Mouse (Mus musculus) heart, postnatal 0 days (tissue): Measurements from ENCODE around the gene Crocc. TPM values are rescaled to one million over a fixed set of nuclear protein-coding genes. Genes with fewer than 3 reads are reported as not detected.

Experiments
- ATAC-seq: fragments of 200-750 bp; cut with Nextera tagmentation; 2 replicates; pipeline ENCODE4 v1.8.0; 2017; ENCODE audit warnings: low read depth, moderate number of reproducible peaks, moderate library complexity; ENCODE audit not compliant: insufficient read depth
- DNase-seq: peaks from one replicate; pipeline ENCODE4 v3.0.0-alpha.2; 2016; ENCODE audit warnings: low spot score
- H3K27ac ChIP-seq: fragments of 300-500 bp; sonication (generic); 2 replicates; pipeline ENCODE4 v1.5.1; 2014; ENCODE audit warnings: low read depth, mild to moderate bottlenecking
- H3K27me3 ChIP-seq: fragments of 300-500 bp; sonication (generic); 2 replicates; pipeline ENCODE4 v1.6.1; 2014; ENCODE audit warnings: low read length, mixed read lengths; ENCODE audit not compliant: control insufficient read depth, insufficient read depth
- H3K36me3 ChIP-seq: fragments of 300-500 bp; sonication (generic); replicated peaks from 2 replicates; pipeline ENCODE4 v1.6.1; 2014; ENCODE audit warnings: low read length, mixed read lengths; ENCODE audit not compliant: control insufficient read depth, insufficient read depth
- H3K4me1 ChIP-seq: fragments of 300-500 bp; sonication (generic); 2 replicates; pipeline ENCODE4 v1.6.1; 2014; ENCODE audit warnings: antibody characterized with exemption; ENCODE audit not compliant: control insufficient read depth, insufficient read depth
- H3K4me2 ChIP-seq: fragments of 300-500 bp; sonication (generic); 2 replicates; pipeline ENCODE4 v1.6.1; 2014; ENCODE audit warnings: low read depth, mild to moderate bottlenecking, low read length, moderate library complexity
- H3K4me3 ChIP-seq: fragments of 300-500 bp; sonication (generic); 2 replicates; pipeline ENCODE4 v1.5.1; 2014; ENCODE audit warnings: low read depth, low read length
- H3K9ac ChIP-seq: fragments of 300-500 bp; sonication (generic); replicated peaks from 2 replicates; pipeline ENCODE4 v1.6.1; 2014; ENCODE audit warnings: low read depth, low read length, mixed read lengths
- H3K9me3 ChIP-seq: fragments of 300-500 bp; sonication (generic); replicated peaks from 2 replicates; pipeline ENCODE4 v1.6.1; 2016; ENCODE audit warnings: low read length; ENCODE audit not compliant: control insufficient read depth
- CTCF ChIP-seq: IDR thresholded peaks from 2 replicates; pipeline ENCODE4 v1.5.1; 2016; ENCODE audit warnings: antibody characterized with exemption, control low read depth, low read depth
- EP300 ChIP-seq: IDR thresholded peaks from 2 replicates; pipeline ENCODE4 v1.6.1; 2016; ENCODE audit warnings: antibody characterized with exemption, low read depth
- WGBS: fragments of 180-500 bp; shearing (Covaris S2); extraction: QIAGEN DNeasy Blood & Tissue Kit; methylation state at CpG from one replicate; pipeline ENCODE4 v1.1.7; 2014; 5-methylcytosine and 5-hydroxymethylcytosine counted together
- polyA plus RNA-seq: library from polyadenylated mRNA; unstranded; fragments of >200 nt; fragmentation: Nextera tagmentation; extraction: Ambion mirVana; gene quantifications from 2 replicates; pipeline ENCODE4 v1.2.1, GENCODE M21; 2015
- total RNA-seq: library from RNA; depleted of rRNA; stranded (reverse); fragments of >200 nt; gene quantifications from 2 replicates; pipeline ENCODE4 v1.2.3, GENCODE M21; 2014; ENCODE audit warnings: low replicate concordance; rRNA removed

Gene Crocc
- total and polyA plus RNA-seq, 2 experiments from 2014 or later: 1.8 to 4.9 TPM

DNA sequence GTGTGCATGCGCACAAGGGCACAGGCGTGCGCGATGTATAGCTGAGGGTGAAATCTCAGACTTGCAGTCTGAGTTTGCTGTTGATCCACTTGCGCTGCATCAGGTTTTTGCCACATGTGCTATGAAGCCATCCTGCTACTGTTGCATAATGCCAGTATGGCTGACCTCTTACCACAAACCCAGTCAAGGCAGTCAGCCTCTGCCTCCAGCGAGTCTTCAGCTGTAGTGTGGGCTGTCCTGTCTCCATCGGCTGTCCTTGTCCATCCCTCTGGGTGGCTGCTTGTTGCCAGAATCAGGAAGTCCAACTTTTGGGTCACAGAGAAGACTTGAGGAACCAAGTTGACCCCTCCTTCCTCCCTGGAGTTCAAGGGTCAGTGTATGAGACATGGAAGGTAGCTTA lies 85.0 kb downstream of the Crocc start:
- Histone ChIP-seq H3K4me2 (no peak overlapping the region), H3K4me1 (no peaks in the 10 kb centered on the region), H3K9ac (no peak overlapping the region), H3K27me3 (no peaks in the 10 kb centered on the region), H3K9me3 (no peaks in the 10 kb centered on the region), H3K4me3 (no peak overlapping the region), H3K27ac (no peak overlapping the region), H3K36me3 (peaks cover 94% of the 10 kb centered on the region)
- ATAC-seq: no peak
- no peak for DNase-seq
- WGBS: 95% methylated on average over 7 of the region's 7 CpGs
- no peak for TF ChIP-seq CTCF

DNA sequence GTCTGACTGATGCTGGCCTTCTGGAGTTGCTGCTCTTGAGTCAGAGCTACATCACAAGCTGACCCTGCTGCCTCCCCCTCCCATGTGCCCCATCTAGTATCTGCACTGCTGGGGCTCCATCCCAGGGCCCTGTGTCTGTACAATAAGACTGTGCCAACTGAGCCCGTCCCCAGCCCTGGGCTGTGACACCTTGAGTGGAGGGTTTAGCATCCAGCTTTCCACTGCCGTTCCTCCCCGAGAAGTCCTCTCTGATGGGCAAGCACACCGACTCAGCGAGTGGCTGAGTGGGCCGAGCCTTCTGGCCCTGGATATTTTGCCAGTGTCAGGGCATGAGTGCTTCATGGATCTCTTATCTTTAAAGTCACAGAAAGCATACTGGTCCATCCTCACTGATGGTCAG lies 85.9 kb downstream of the Crocc start:
- no peak overlapping the region for H3K4me3 ChIP-seq
- H3K36me3 ChIP-seq: peaks cover 99% of the 10 kb centered on the region
- TF ChIP-seq EP300 (no peak), CTCF (no peak)
- no peak overlapping the region for H3K4me2 ChIP-seq
- H3K27me3 ChIP-seq: no peaks in the 10 kb centered on the region
- no peak overlapping the region for H3K9ac ChIP-seq
- no peaks in the 10 kb centered on the region for H3K4me1 ChIP-seq
- no peak for ATAC-seq
- no peaks in the 10 kb centered on the region for H3K9me3 ChIP-seq
- no peak overlapping the region for H3K27ac ChIP-seq
- WGBS: 91% methylated on average over 6 of the region's 6 CpGs
- no peak for DNase-seq

DNA sequence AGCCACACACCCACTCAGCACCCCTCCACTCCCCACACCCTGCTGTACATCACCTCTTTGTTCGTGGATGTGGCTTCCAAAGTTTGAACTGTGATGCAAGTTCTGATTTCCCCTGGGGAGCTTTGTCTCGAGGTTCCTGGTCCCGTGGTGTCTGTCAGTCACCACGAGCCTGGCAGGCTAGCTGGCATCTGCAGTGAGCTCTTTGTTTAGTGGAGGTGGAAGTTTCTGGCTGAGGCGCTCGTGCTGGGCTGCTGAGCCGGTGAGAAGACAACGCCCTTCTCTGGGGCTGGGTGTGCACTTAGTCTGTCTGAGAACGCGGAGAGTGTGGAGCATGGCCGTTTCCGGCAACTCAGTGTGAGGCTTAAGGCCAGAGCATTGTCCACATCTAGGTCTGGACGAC lies 88.7 kb downstream of the Crocc start:
- no peaks in the 10 kb centered on the region for H3K4me1 ChIP-seq
- H3K36me3 ChIP-seq: peaks cover 97% of the 10 kb centered on the region
- H3K9ac ChIP-seq: no peak overlapping the region
- H3K4me2 ChIP-seq: no peak overlapping the region
- TF ChIP-seq CTCF (no peak), EP300 (no peak)
- no peak overlapping the region for H3K27ac ChIP-seq
- WGBS: 83% methylated on average over 13 of the region's 13 CpGs
- ATAC-seq (no peak), DNase-seq (no peak)
- H3K9me3 ChIP-seq: no peaks in the 10 kb centered on the region
- H3K4me3 ChIP-seq: no peak overlapping the region
- H3K27me3 ChIP-seq: no peaks in the 10 kb centered on the region

DNA sequence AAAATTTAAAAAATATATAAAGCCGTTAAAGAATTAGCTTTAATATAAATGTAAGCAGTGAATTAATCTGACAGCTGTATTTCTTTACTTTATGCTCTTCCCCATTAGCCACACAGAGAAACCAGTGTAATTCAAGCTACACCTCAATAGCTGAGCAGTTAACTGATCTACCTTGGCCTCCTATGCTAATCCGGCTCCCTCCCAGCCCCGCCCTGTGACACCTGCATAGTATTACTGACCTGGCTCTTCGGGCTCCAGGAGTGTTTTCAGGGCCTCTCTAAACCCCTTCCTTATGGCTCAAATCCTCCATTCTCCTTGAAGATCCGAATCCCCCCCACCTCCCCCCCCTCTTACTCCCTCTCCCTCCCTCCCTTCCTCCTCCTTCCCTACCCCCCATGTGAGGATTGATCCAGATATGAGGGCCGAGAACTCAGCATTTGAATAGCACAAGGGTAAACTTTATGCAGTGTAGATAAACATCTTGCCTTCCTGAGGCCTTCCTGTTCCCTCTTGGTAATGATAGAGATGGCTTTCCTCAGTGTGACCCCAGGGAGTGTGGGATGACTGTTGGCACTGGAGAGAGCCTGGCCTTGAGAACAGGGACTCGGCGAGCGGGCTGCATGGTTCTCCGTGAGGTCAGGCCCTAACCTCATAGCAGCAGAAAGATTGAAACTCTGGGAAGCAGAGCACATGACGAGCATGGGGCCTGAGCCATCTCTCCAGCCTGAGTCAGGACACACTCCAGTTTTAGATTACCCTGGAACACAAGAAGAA lies 92.8 kb downstream of the Crocc start:
- Histone ChIP-seq H3K4me1 (peaks cover 10% of the 10 kb centered on the region; the same call in 1 of the 2 replicates), H3K27me3 (no peaks in the 10 kb centered on the region), H3K4me3 (no peak overlapping the region), H3K9ac (no peak overlapping the region), H3K9me3 (no peaks in the 10 kb centered on the region), H3K4me2 (no peak overlapping the region), H3K36me3 (peaks cover 61% of the 10 kb centered on the region), H3K27ac (no peak overlapping the region)
- TF ChIP-seq CTCF: no peak
- TF ChIP-seq EP300: no peak
- DNase-seq (no peak), ATAC-seq (no peak)
- WGBS: 80% methylated on average over 11 of the region's 11 CpGs

Other genes with a start within 250 kb of the Crocc start
- gene Padi3, start 249.9 kb downstream of the Crocc start, total RNA-seq: 0.04 TPM in 1 of 2 replicates, not detected in the other
- gene Padi3, start 249.9 kb downstream of the Crocc start, polyA plus RNA-seq: 0.11 TPM in 2 replicates
- gene Padi1, start 214.8 kb downstream of the Crocc start, total RNA-seq: not detected in 2 replicates
- gene Padi1, start 214.8 kb downstream of the Crocc start, polyA plus RNA-seq: 0.04 TPM in 1 of 2 replicates, not detected in the other
- 0.31 TPM in 1 of 2 replicates, not detected in the other for gene Padi2, start 154.2 kb downstream of the Crocc start, total RNA-seq
- gene Padi2, start 154.2 kb downstream of the Crocc start, polyA plus RNA-seq: 0.18 and 0.44 TPM in 2 replicates
- 893 and 947 TPM in 2 replicates for gene Sdhb, start 99.3 kb downstream of the Crocc start, total RNA-seq
- 1,828 and 1,869 TPM in 2 replicates for gene Sdhb, start 99.3 kb downstream of the Crocc start, polyA plus RNA-seq
- gene Atp13a2, start 73.7 kb downstream of the Crocc start, total RNA-seq: 45.8 and 47.7 TPM in 2 replicates
- gene Atp13a2, start 73.7 kb downstream of the Crocc start, polyA plus RNA-seq: 18.8 and 19.3 TPM in 2 replicates
- 45.0 and 47.8 TPM in 2 replicates for gene Mfap2, start 50.1 kb downstream of the Crocc start, total RNA-seq
- 114 and 129 TPM in 2 replicates for gene Mfap2, start 50.1 kb downstream of the Crocc start, polyA plus RNA-seq
- 30.2 and 47.1 TPM in 2 replicates for gene Necap2, start 17.8 kb upstream of the Crocc start, total RNA-seq
- 31.8 and 33.8 TPM in 2 replicates for gene Necap2, start 17.8 kb upstream of the Crocc start, polyA plus RNA-seq
- not detected in 2 replicates for gene Spata21, start 27.8 kb upstream of the Crocc start, total RNA-seq
- gene Spata21, start 27.8 kb upstream of the Crocc start, polyA plus RNA-seq: 0.04 TPM in 1 of 2 replicates, not detected in the other
- gene Szrd1, start 79.2 kb upstream of the Crocc start, total RNA-seq: 72.9 and 73.8 TPM in 2 replicates
- 18.5 and 19.4 TPM in 2 replicates for gene Szrd1, start 79.2 kb upstream of the Crocc start, polyA plus RNA-seq
- gene Fbxo42, start 87.4 kb upstream of the Crocc start, total RNA-seq: 8.2 and 9.5 TPM in 2 replicates
- gene Fbxo42, start 87.4 kb upstream of the Crocc start, polyA plus RNA-seq: 9.0 and 9.1 TPM in 2 replicates
- 13.2 TPM in 1 of 2 replicates, not detected in the other for gene Rsg1, start 153.4 kb upstream of the Crocc start, total RNA-seq
- 1.3 and 1.6 TPM in 2 replicates for gene Rsg1, start 153.4 kb upstream of the Crocc start, polyA plus RNA-seq
- gene Arhgef19, start 178.9 kb upstream of the Crocc start, total RNA-seq: 0.66 and 2.5 TPM in 2 replicates
- 1.5 and 1.6 TPM in 2 replicates for gene Arhgef19, start 178.9 kb upstream of the Crocc start, polyA plus RNA-seq
- gene Epha2, start 240.7 kb upstream of the Crocc start, total RNA-seq: 10.1 and 11.7 TPM in 2 replicates
- 1.4 TPM in 2 replicates for gene Epha2, start 240.7 kb upstream of the Crocc start, polyA plus RNA-seq